Mouse (Mus musculus) MEL (cell line): ENCODE measurements around the gene Klc1. TPM values are rescaled to one million over a fixed set of nuclear protein-coding genes. Genes with fewer than 3 reads are reported as not detected.
A peak's percentile ranks its signal among the peaks of the same experiment; 100 is the strongest.

ENCODE experiments used
- DNase-seq: peaks from one replicate; pipeline ENCODE4 v3.0.0; 2011; ENCODE audit warnings: low read depth, low spot score
- H3K27ac ChIP-seq: 2 replicates; pipeline ENCODE4 v1.5.1; 2012; ENCODE audit warnings: low read depth, mild to moderate bottlenecking, control low read depth, low read length, moderate library complexity; ENCODE audit not compliant: control insufficient read depth
- H3K27me3 ChIP-seq, 2 experiments: fragments of 150-350 bp in 1 of 2; sonication (generic) in 1 of 2; 2 replicates each; pipeline ENCODE4 v1.6.1; 2012; ENCODE audit warnings: low read length in 2 of 2, mild to moderate bottlenecking in 2 of 2, improper control_type of control experiment in 1 of 2, moderate library complexity in 1 of 2; ENCODE audit not compliant: insufficient read depth in 2 of 2, control insufficient read depth in 1 of 2
- H3K36me3 ChIP-seq, 2 experiments: 2 replicates each; pipeline ENCODE4 v1.6.1; 2012 to 2014; ENCODE audit warnings: low read length in 2 of 2, improper control_type of control experiment in 1 of 2, inconsistent platforms in 1 of 2, mild to moderate bottlenecking in 1 of 2; ENCODE audit not compliant: insufficient read depth in 2 of 2, control insufficient read depth in 1 of 2
- H3K4me1 ChIP-seq, 2 experiments: fragments of 150-350 bp in 1 of 2; sonication (generic) in 1 of 2; 2 replicates each; pipeline ENCODE4 v1.6.1; 2012; ENCODE audit warnings: low read length in 2 of 2, improper control_type of control experiment in 1 of 2, mild to moderate bottlenecking in 1 of 2; ENCODE audit not compliant: insufficient read depth in 2 of 2, control insufficient read depth in 1 of 2
- H3K4me3 ChIP-seq, 2 experiments: fragments of 150-350 bp in 1 of 2; sonication (generic) in 1 of 2; 2 replicates each; pipeline ENCODE4 v1.5.1; 2012; ENCODE audit warnings: low read depth in 2 of 2, low read length in 2 of 2, mild to moderate bottlenecking in 2 of 2, moderate library complexity in 2 of 2, control low read depth in 1 of 2, improper control_type of control experiment in 1 of 2; ENCODE audit not compliant: control insufficient read depth in 1 of 2, insufficient read depth in 1 of 2
- H3K79me2 ChIP-seq: 2 replicates; pipeline ENCODE4 v1.6.1; 2012; ENCODE audit warnings: mild to moderate bottlenecking, low read length, moderate library complexity; ENCODE audit not compliant: control insufficient read depth, poor library complexity, insufficient read depth
- H3K9ac ChIP-seq: 2 replicates; pipeline ENCODE4 v1.6.1; 2012; ENCODE audit warnings: low read depth, mild to moderate bottlenecking, control low read depth, low read length, moderate library complexity; ENCODE audit not compliant: control insufficient read depth, poor library complexity, severe bottlenecking
- H3K9me3 ChIP-seq: fragments of 150-350 bp; sonication (generic); replicated peaks from 2 replicates; pipeline ENCODE4 v1.6.1; 2012; ENCODE audit warnings: mild to moderate bottlenecking, low read length, improper control_type of control experiment, moderate library complexity; ENCODE audit not compliant: insufficient read depth
- CHD1 ChIP-seq: IDR thresholded peaks from 2 replicates; pipeline ENCODE4 v1.6.1; 2012; ENCODE audit warnings: low read depth, mild to moderate bottlenecking, inconsistent platforms, low read length, improper control_type of control experiment
- CHD2 ChIP-seq: IDR thresholded peaks from 2 replicates; pipeline ENCODE4 v1.6.1; 2011; ENCODE audit warnings: low read length, improper control_type of control experiment
- CTCF ChIP-seq, 3 experiments: IDR thresholded peaks in 2 of 3; conservative IDR thresholded peaks in 1 of 3; 2 replicates each; pipeline ENCODE4 v1.5.1; 2011 to 2012; ENCODE audit warnings: low read length in 3 of 3, low read depth in 2 of 3, mild to moderate bottlenecking in 2 of 3, improper control_type of control experiment in 1 of 3, inconsistent platforms in 1 of 3, mixed read lengths in 1 of 3, moderate library complexity in 1 of 3; ENCODE audit not compliant: control insufficient read depth in 1 of 3, insufficient read depth in 1 of 3, poor library complexity in 1 of 3, severe bottlenecking in 1 of 3
- E2F4 ChIP-seq: IDR thresholded peaks from 2 replicates; pipeline ENCODE4 v1.6.1; 2011; ENCODE audit warnings: low read depth, low read length, improper control_type of control experiment, borderline replicate concordance
- ELF1 ChIP-seq: IDR thresholded peaks from 2 replicates; pipeline ENCODE4 v1.6.1; 2014; ENCODE audit warnings: low read depth, mild to moderate bottlenecking, inconsistent platforms, low read length, improper control_type of control experiment, moderate library complexity
- GABPA ChIP-seq: IDR thresholded peaks from 2 replicates; pipeline ENCODE4 v1.6.1; 2012; ENCODE audit warnings: low read depth, mild to moderate bottlenecking, inconsistent platforms, low read length, improper control_type of control experiment, moderate library complexity
- HCFC1 ChIP-seq: IDR thresholded peaks from 2 replicates; pipeline ENCODE4 v1.6.1; 2012; ENCODE audit warnings: low read depth, mild to moderate bottlenecking, inconsistent platforms, low read length, improper control_type of control experiment, moderate library complexity
- JUND ChIP-seq: IDR thresholded peaks from 2 replicates; pipeline ENCODE4 v1.6.1; 2011; ENCODE audit warnings: low read depth, mild to moderate bottlenecking, improper control_type of control experiment, low read length
- MAFK ChIP-seq: IDR thresholded peaks from 2 replicates; pipeline ENCODE4 v1.6.1; 2011; ENCODE audit warnings: low read depth, mild to moderate bottlenecking, low read length, improper control_type of control experiment, borderline replicate concordance
- MAX ChIP-seq: IDR thresholded peaks from 2 replicates; pipeline ENCODE4 v1.6.1; 2011; ENCODE audit warnings: low read length, improper control_type of control experiment
- MYC ChIP-seq: IDR thresholded peaks from 2 replicates; pipeline ENCODE4 v1.6.1; 2011; ENCODE audit warnings: low read depth, mild to moderate bottlenecking, low read length, improper control_type of control experiment, moderate library complexity
- NELFE ChIP-seq: IDR thresholded peaks from 2 replicates; pipeline ENCODE4 v1.6.1; 2011; ENCODE audit warnings: low read depth, low read length, improper control_type of control experiment
- POLR2A ChIP-seq, 2 experiments: IDR thresholded peaks; 2 replicates each; pipeline ENCODE4 v1.6.1; 2011 to 2012; ENCODE audit warnings: low read length in 2 of 2, mild to moderate bottlenecking in 2 of 2, control low read depth in 1 of 2, improper control_type of control experiment in 1 of 2, low read depth in 1 of 2, moderate library complexity in 1 of 2; ENCODE audit not compliant: control insufficient read depth in 1 of 2, insufficient read depth in 1 of 2, poor library complexity in 1 of 2
- RAD21 ChIP-seq: IDR thresholded peaks from 2 replicates; pipeline ENCODE4 v1.6.1; 2011; ENCODE audit warnings: mild to moderate bottlenecking, low read depth, low read length, improper control_type of control experiment
- SIN3A ChIP-seq: IDR thresholded peaks from 2 replicates; pipeline ENCODE4 v1.6.1; 2012; ENCODE audit warnings: low read length, improper control_type of control experiment, inconsistent platforms
- SMC3 ChIP-seq: IDR thresholded peaks from 2 replicates; pipeline ENCODE4 v1.6.1; 2011; ENCODE audit warnings: low read depth, low read length, improper control_type of control experiment
- TAL1 ChIP-seq: IDR thresholded peaks from 2 replicates; pipeline ENCODE4 v1.6.1; 2012; ENCODE audit warnings: mild to moderate bottlenecking, inconsistent platforms, low read length, moderate library complexity, mixed read lengths
- TBP ChIP-seq: IDR thresholded peaks from 2 replicates; pipeline ENCODE4 v1.8.0; 2011; ENCODE audit warnings: low read depth, low read length, improper control_type of control experiment
- TCF12 ChIP-seq: IDR thresholded peaks from 2 replicates; pipeline ENCODE4 v1.6.1; 2014; ENCODE audit warnings: low read depth, mild to moderate bottlenecking, inconsistent platforms, low read length, improper control_type of control experiment, moderate library complexity
- USF1 ChIP-seq: IDR thresholded peaks from 2 replicates; pipeline ENCODE4 v1.6.1; 2014; ENCODE audit warnings: low read depth, mild to moderate bottlenecking, inconsistent platforms, low read length, improper control_type of control experiment, moderate library complexity
- USF2 ChIP-seq, 2 experiments: IDR thresholded peaks; 2 replicates each; pipeline ENCODE4 v1.6.1; 2011 to 2012; ENCODE audit warnings: improper control_type of control experiment in 2 of 2, low read length in 2 of 2, borderline replicate concordance in 1 of 2, inconsistent platforms in 1 of 2, low read depth in 1 of 2, mild to moderate bottlenecking in 1 of 2; ENCODE audit not compliant: insufficient read depth in 1 of 2
- ZKSCAN1 ChIP-seq: IDR thresholded peaks from 2 replicates; pipeline ENCODE4 v1.6.1; 2012; ENCODE audit warnings: low read depth, mild to moderate bottlenecking, inconsistent platforms, low read length, improper control_type of control experiment, moderate library complexity
- polyA plus RNA-seq, 2 experiments: library from polyadenylated mRNA; stranded (reverse) in 1 of 2; unstranded in 1 of 2; fragments of >175 nt in 1 of 2; fragments of >200 nt in 1 of 2; gene quantifications; 2 replicates each; pipeline versions ENCODE4 v1.2.1 to v1.2.4; 2012; ENCODE audit warnings: low replicate concordance in 2 of 2, low read depth in 1 of 2; ENCODE audit not compliant: insufficient read length in 2 of 2, insufficient read depth in 1 of 2, missing spikeins in 1 of 2
- total RNA-seq: library from RNA; depleted of rRNA; stranded (reverse); fragments of 300-350 nt; gene quantifications from 2 replicates; pipeline ENCODE4 v1.2.3, GENCODE M21; 2012

Klc1 gene
- total and polyA plus RNA-seq, 3 experiments = 30.7 to 60.4 TPM; not detected in 1

DNA sequence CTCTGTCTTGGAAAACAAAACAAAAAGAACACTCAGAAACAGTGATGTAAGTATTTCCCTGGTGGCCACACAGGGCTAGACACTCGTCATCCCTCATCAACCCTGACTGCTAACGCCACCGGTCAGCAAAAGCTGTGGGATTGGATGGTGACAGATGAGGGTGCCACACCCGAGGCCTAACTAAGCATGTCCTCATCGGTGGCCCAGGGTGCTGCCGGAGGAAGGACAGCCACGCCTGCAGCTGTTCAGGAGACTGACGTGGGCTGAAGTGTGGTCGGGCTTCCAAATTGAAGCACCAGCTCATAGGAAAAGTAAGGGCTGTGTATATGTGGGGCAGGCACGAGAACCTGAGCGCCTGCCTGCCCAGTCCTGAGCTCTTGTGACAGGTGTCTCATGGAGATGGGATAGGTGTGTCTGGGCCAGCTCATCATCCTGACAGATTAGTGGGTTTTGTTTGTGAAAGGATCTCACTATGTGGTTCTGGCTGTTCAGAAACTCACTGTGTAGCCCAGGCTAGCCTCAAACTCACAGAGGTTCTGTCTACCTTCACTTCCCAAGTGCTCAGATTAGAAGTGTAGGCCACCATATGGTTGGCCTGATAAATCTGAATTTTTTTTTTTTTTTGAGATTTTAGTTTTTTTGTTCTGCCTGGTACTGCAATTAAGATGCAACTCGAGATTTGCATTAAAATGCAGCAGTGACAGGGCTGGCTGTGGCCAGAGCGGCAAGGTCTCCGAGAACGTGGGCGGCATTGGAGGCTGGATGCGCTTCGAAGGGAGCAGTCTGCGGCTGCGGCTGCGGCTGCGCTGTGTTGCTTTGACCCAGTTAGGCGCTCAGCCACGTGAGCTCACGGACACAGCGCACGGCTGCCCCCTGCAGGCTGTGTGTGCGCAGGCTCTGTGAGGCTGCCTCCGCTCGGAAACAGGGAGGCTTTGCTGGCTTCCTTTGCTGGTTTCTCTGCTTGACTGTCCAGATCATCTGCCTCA lies 26.5 kb upstream of the Klc1 start (continued):
- TF ChIP-seq RAD21 (peak; percentile 46), NELFE (no peak), USF1 (peak; percentile 86), ZKSCAN1 (no peak), MYC (peak; percentile 79), HCFC1 (peak; percentile 62), ELF1 (no peak), E2F4 (no peak), CTCF (IDR thresholded peaks at IDR 0.05 in 2 of 3, conservative IDR thresholded peaks at IDR 0.05 in 1 of 3; ENCODE audit: control insufficient read depth in 1 of 3, insufficient read depth in 1 of 3, low read depth in 2 of 3, low read length in 3 of 3, poor library complexity in 1 of 3, severe bottlenecking in 1 of 3) (peak; percentile 54 to 91 (median 77)), USF2 (IDR thresholded peaks at IDR 0.05; ENCODE audit: borderline replicate concordance in 1 of 2, insufficient read depth in 1 of 2, low read depth in 1 of 2, low read length in 2 of 2) (no peak)
- TF ChIP-seq, all 39 proteins: peak for 13

DNA sequence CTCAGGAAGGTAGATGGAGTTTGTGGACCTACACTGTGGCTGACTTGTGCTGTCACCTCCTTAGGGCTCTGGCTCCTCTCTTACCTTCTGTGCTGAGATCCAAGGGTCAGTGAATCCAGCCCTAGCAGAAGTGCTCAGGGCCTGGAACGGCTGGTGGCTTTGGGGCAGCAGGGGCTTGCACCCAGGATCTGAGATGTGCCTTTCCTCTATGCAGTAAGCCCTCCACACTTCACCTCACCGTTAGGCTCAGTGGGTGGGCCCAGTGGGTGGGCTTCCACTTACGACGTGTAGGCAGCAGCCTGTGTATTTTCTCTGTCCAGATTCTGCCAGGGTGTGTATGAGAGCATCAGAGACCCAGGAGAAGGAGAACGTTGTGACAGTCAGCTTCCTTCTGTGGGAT lies 25.7 kb upstream of the Klc1 start:
- H3K27me3 ChIP-seq = no peaks in the 10 kb centered on the region
- H3K79me2 ChIP-seq = no peaks in the 10 kb centered on the region
- no peak overlapping the region for H3K4me3 ChIP-seq
- no peaks in the 10 kb centered on the region for H3K9me3 ChIP-seq
- DNase-seq = no peak
- H3K4me1 ChIP-seq = no peaks in the 10 kb centered on the region
- H3K36me3 ChIP-seq = peaks cover 0 to 3% of the 10 kb centered on the region in 2 experiments; a peak in 2 of 4 replicates
- H3K9ac ChIP-seq = peak overlapping the region; percentile 36
- H3K27ac ChIP-seq = peak overlapping the region; percentile 28; the same call in 1 of the 2 replicates
- TF ChIP-seq SMC3 (no peak), USF2 (IDR thresholded peaks at IDR 0.05; ENCODE audit: borderline replicate concordance in 1 of 2, insufficient read depth in 1 of 2, low read depth in 1 of 2, low read length in 2 of 2) (no peak), MAX (no peak), GABPA (no peak), SIN3A (no peak), POLR2A (IDR thresholded peaks at IDR 0.05; ENCODE audit: control insufficient read depth in 1 of 2, insufficient read depth in 1 of 2, low read depth in 1 of 2, low read length in 2 of 2, poor library complexity in 1 of 2) (no peak), JUND (no peak), CHD2 (no peak), CHD1 (no peak), E2F4 (no peak), TAL1 (no peak), MYC (no peak), MAFK (no peak), TBP (no peak), HCFC1 (no peak), TCF12 (no peak)
- TF ChIP-seq, all 39 proteins: peak for 0
